8 mouse cellular contexts compared by ENCODE assay signal in genomic region chrX:101791551-101791950, GRCm38 (mm10). TPM values are rescaled to one million over a fixed set of nuclear protein-coding genes. Genes with fewer than 3 reads are reported as not detected.
DNase-seq lines count a peak whose midpoint lies in the region; ATAC-seq and TF ChIP-seq lines count a peak whose summit lies in the region.

No protein-coding gene starts in this region.

- peak; percentile 32; the same call in 1 of the 2 replicates for TF ChIP-seq CTCF in spleen, adult 2 months (IDR thresholded peaks at IDR 0.05; ENCODE audit: extremely low read depth, insufficient read depth, insufficient read length, insufficient replicate concordance)

- 0 out of 2 replicates have a peak, but pooled peaks have one; percentile 46 for ATAC-seq in forebrain, embryonic 14.5 days
- ATAC-seq in intestine, embryonic 16.5 days: 0 out of 2 replicates have a peak, but pooled peaks have one; percentile 52
- peak; percentile 50; the same call in 1 of the 2 replicates for ATAC-seq in neural tube, embryonic 15.5 days (ENCODE audit: low FRiP score)

- peak in 1 of 2 experiments; percentile 19 for DNase-seq in spleen, adult 2 months (ENCODE audit: low read depth in 1 of 2, low spot score in 2 of 2)
- no peak for DNase-seq in spleen, postnatal 36 days (ENCODE audit: low spot score in 2 of 2)
- peak; percentile 26 for DNase-seq in c-Kit-positive CD71-negative TER-119-negative erythroid progenitor cells, embryonic 14.5 days (ENCODE audit: low read depth)
- DNase-seq in forebrain, embryonic 14.5 days (ENCODE audit: low spot score): peak; percentile 68
- DNase-seq in limb, embryonic 10.5 days (ENCODE audit: low spot score): peak; percentile 51
- DNase-seq in spleen, postnatal 14 days (ENCODE audit: low spot score in 2 of 2): no peak

- no peak overlapping the region for H3K27ac ChIP-seq in spleen, adult 2 months (ENCODE audit: insufficient read depth, low read length)
- H3K27ac ChIP-seq in forebrain, embryonic 14.5 days (ENCODE audit: low read depth, low read length): no peak overlapping the region
- no peak overlapping the region for H3K27ac ChIP-seq in intestine, embryonic 16.5 days (ENCODE audit: low read length)
- H3K27ac ChIP-seq in limb, embryonic 10.5 days: no peak overlapping the region
- no peak overlapping the region for H3K27ac ChIP-seq in neural tube, embryonic 15.5 days (replicated peaks)

- no peaks in the 10 kb centered on the region for H3K27me3 ChIP-seq in spleen, adult 2 months (ENCODE audit: control insufficient read depth, insufficient read depth, low read length)
- H3K27me3 ChIP-seq in forebrain, embryonic 14.5 days (replicated peaks; ENCODE audit: control insufficient read depth, insufficient read depth, low read length): no peaks in the 10 kb centered on the region
- 0 out of 2 replicates have a peak, but pooled peaks cover 3% of the 10 kb centered on the region for H3K27me3 ChIP-seq in intestine, embryonic 16.5 days (replicated peaks; ENCODE audit: control insufficient read depth, insufficient read depth, low read length)
- H3K27me3 ChIP-seq in limb, embryonic 10.5 days (ENCODE audit: low read depth, poor library complexity, severe bottlenecking): peaks cover 51% of the 10 kb centered on the region
- 0 out of 2 replicates have a peak, but pooled peaks cover 2% of the 10 kb centered on the region for H3K27me3 ChIP-seq in neural tube, embryonic 15.5 days (replicated peaks)

- WGBS in spleen, adult 2 months: 55% methylated on average over 4 of the region's 4 CpGs
- 41% methylated on average over 4 of the region's 4 CpGs for WGBS in forebrain, embryonic 14.5 days
- WGBS in intestine, embryonic 16.5 days: 51% methylated on average over 4 of the region's 4 CpGs
- 37% methylated on average over 4 of the region's 4 CpGs for WGBS in limb, embryonic 10.5 days
- whole genome bisulfite sequencing in neural tube, embryonic 15.5 days: 43% methylated on average over 4 of the region's 4 CpGs

- no peaks in the 10 kb centered on the region for H3K36me3 ChIP-seq in spleen, adult 2 months (ENCODE audit: control insufficient read depth, insufficient read depth, low read length)
- H3K36me3 ChIP-seq in forebrain, embryonic 14.5 days (ENCODE audit: control insufficient read depth, insufficient read depth, low read length): no peaks in the 10 kb centered on the region
- no peaks in the 10 kb centered on the region for H3K36me3 ChIP-seq in intestine, embryonic 16.5 days (ENCODE audit: control insufficient read depth, insufficient read depth, low read length)
- no peaks in the 10 kb centered on the region for H3K36me3 ChIP-seq in limb, embryonic 10.5 days
- H3K36me3 ChIP-seq in neural tube, embryonic 15.5 days: no peaks in the 10 kb centered on the region

- no peak overlapping the region for H3K4me2 ChIP-seq in forebrain, embryonic 14.5 days (ENCODE audit: low read length)
- no peak overlapping the region for H3K4me2 ChIP-seq in intestine, embryonic 16.5 days (ENCODE audit: low read depth, low read length)
- H3K4me2 ChIP-seq in neural tube, embryonic 15.5 days: no peak overlapping the region

- H3K4me3 ChIP-seq in spleen, adult 2 months (ENCODE audit: extremely low read depth, insufficient read depth, insufficient read length): no peak overlapping the region
- no peak overlapping the region for H3K4me3 ChIP-seq in forebrain, embryonic 14.5 days (ENCODE audit: low read depth, low read length)
- no peak overlapping the region for H3K4me3 ChIP-seq in intestine, embryonic 16.5 days (ENCODE audit: low read length)
- no peak overlapping the region for H3K4me3 ChIP-seq in limb, embryonic 10.5 days
- H3K4me3 ChIP-seq in neural tube, embryonic 15.5 days (replicated peaks): no peak overlapping the region

- no peak for TF ChIP-seq POLR2A in spleen, adult 2 months (IDR thresholded peaks at IDR 0.05; ENCODE audit: low read depth, low read length)

- no peaks in the 10 kb centered on the region for H3K9me3 ChIP-seq in forebrain, embryonic 14.5 days (replicated peaks; ENCODE audit: control insufficient read depth, low read length)
- peaks cover 6% of the 10 kb centered on the region; the same call in 1 of the 2 replicates for H3K9me3 ChIP-seq in intestine, embryonic 16.5 days (ENCODE audit: control insufficient read depth, low read length)
- H3K9me3 ChIP-seq in limb, embryonic 10.5 days (replicated peaks): 0 out of 2 replicates have a peak, but pooled peaks cover 4% of the 10 kb centered on the region
- H3K9me3 ChIP-seq in neural tube, embryonic 15.5 days (replicated peaks): no peaks in the 10 kb centered on the region

- no peaks in the 10 kb centered on the region for H3K4me1 ChIP-seq in spleen, adult 2 months (ENCODE audit: control insufficient read depth, insufficient read depth, insufficient read length)
- H3K4me1 ChIP-seq in forebrain, embryonic 14.5 days (ENCODE audit: control insufficient read depth, insufficient read depth, low read length): no peaks in the 10 kb centered on the region
- H3K4me1 ChIP-seq in intestine, embryonic 16.5 days (ENCODE audit: control insufficient read depth, insufficient read depth, low read length): no peaks in the 10 kb centered on the region
- no peaks in the 10 kb centered on the region for H3K4me1 ChIP-seq in limb, embryonic 10.5 days
- H3K4me1 ChIP-seq in neural tube, embryonic 15.5 days: no peaks in the 10 kb centered on the region

- no peak overlapping the region for H3K9ac ChIP-seq in forebrain, embryonic 14.5 days (ENCODE audit: low read length)
- no peak overlapping the region for H3K9ac ChIP-seq in intestine, embryonic 16.5 days (ENCODE audit: low read depth, low read length)
- H3K9ac ChIP-seq in neural tube, embryonic 15.5 days (replicated peaks): no peak overlapping the region

RNA-seq across cellular contexts. Expression of gene Gm4779, which starts 2.7 kb away (rescaled TPM):
- 0.31 TPM in 1 of 2 replicates, not detected in the other for polyA plus RNA-seq in spleen, adult 2 months (2012; rRNA removed)
- polyA plus RNA-seq in forebrain, embryonic 14.5 days (2014; fragmentation: Nextera tagmentation; extraction: Ambion mirVana): not detected in 2 replicates
- polyA plus RNA-seq in intestine, embryonic 16.5 days (2015; fragmentation: Nextera tagmentation; extraction: Ambion mirVana): 0.16 TPM in 1 of 2 replicates, not detected in the other
- polyA plus RNA-seq in limb, embryonic 10.5 days (2016; fragmentation: Nextera tagmentation; extraction: Ambion mirVana): 0.15 and 0.18 TPM in 2 replicates
- polyA plus RNA-seq in neural tube, embryonic 15.5 days (2015; fragmentation: Nextera tagmentation; extraction: Ambion mirVana): 0.32 TPM in 1 of 2 replicates, not detected in the other

RNA-seq across cellular contexts. Expression of gene 8030474K03Rik, which starts 2.9 kb away (rescaled TPM):
- 0.06 TPM in 1 of 2 replicates, not detected in the other for polyA plus RNA-seq in spleen, adult 2 months (2012; rRNA removed)
- not detected in 2 replicates for polyA plus RNA-seq in forebrain, embryonic 14.5 days (2014; fragmentation: Nextera tagmentation; extraction: Ambion mirVana)
- polyA plus RNA-seq in intestine, embryonic 16.5 days (2015; fragmentation: Nextera tagmentation; extraction: Ambion mirVana): 0.26 TPM in 1 of 2 replicates, not detected in the other
- polyA plus RNA-seq in limb, embryonic 10.5 days (2016; fragmentation: Nextera tagmentation; extraction: Ambion mirVana): 0.08 and 0.29 TPM in 2 replicates
- 0.27 TPM in 1 of 2 replicates, not detected in the other for polyA plus RNA-seq in neural tube, embryonic 15.5 days (2015; fragmentation: Nextera tagmentation; extraction: Ambion mirVana)

RNA-seq across cellular contexts. Expression of gene Cxcr3, which starts 57.5 kb away (rescaled TPM):
- 36.2 and 42.0 TPM in 2 replicates for polyA plus RNA-seq in spleen, adult 2 months (2012; rRNA removed)
- polyA plus RNA-seq in forebrain, embryonic 14.5 days (2014; fragmentation: Nextera tagmentation; extraction: Ambion mirVana): 0.17 TPM in 1 of 2 replicates, not detected in the other
- polyA plus RNA-seq in intestine, embryonic 16.5 days (2015; fragmentation: Nextera tagmentation; extraction: Ambion mirVana): 0.91 and 0.98 TPM in 2 replicates
- polyA plus RNA-seq in limb, embryonic 10.5 days (2016; fragmentation: Nextera tagmentation; extraction: Ambion mirVana): 0.09 and 0.13 TPM in 2 replicates
- 0.40 and 0.95 TPM in 2 replicates for polyA plus RNA-seq in neural tube, embryonic 15.5 days (2015; fragmentation: Nextera tagmentation; extraction: Ambion mirVana)

RNA-seq across cellular contexts. Expression of gene Nhsl2, which starts 57.6 kb away (rescaled TPM):
- 1.2 and 1.8 TPM in 2 replicates for polyA plus RNA-seq in spleen, adult 2 months (2012; rRNA removed)
- polyA plus RNA-seq in forebrain, embryonic 14.5 days (2014; fragmentation: Nextera tagmentation; extraction: Ambion mirVana): 3.5 and 4.2 TPM in 2 replicates
- 5.4 and 6.9 TPM in 2 replicates for polyA plus RNA-seq in intestine, embryonic 16.5 days (2015; fragmentation: Nextera tagmentation; extraction: Ambion mirVana)
- polyA plus RNA-seq in limb, embryonic 10.5 days (2016; fragmentation: Nextera tagmentation; extraction: Ambion mirVana): 19.7 and 21.4 TPM in 2 replicates
- polyA plus RNA-seq in neural tube, embryonic 15.5 days (2015; fragmentation: Nextera tagmentation; extraction: Ambion mirVana): 4.7 and 5.9 TPM in 2 replicates

Comparison
In these comparisons a context has a peak if more than half of its experiments do, and no peak if none do; other contexts are left out.
1. DNase-seq: peak in c-Kit-positive CD71-negative TER-119-negative erythroid progenitor cells, embryonic 14.5 days (single experiment), forebrain, embryonic 14.5 days (single experiment) and limb, embryonic 10.5 days (single experiment); none in spleen, postnatal 36 days (0 of 2) and spleen, postnatal 14 days (0 of 2).
2. RNA of gene Cxcr3, which starts 57.5 kb away (polyA plus RNA-seq): 36.2 to 42.0 TPM in spleen, adult 2 months; 0.91 to 0.98 TPM in intestine, embryonic 16.5 days, 0.40 to 0.95 TPM in neural tube, embryonic 15.5 days, 0.17 TPM in forebrain, embryonic 14.5 days and 0.09 to 0.13 TPM in limb, embryonic 10.5 days; every median in the first group is over 10 times any median in the second.
3. Peak in every context shown above with its lines, with median percentiles within 50 percentile points of each other: ATAC-seq.